Mouse (Mus musculus) gastrocnemius, adult 2 months (tissue): ENCODE measurements around the gene Scrg1. TPM values are rescaled to one million over a fixed set of nuclear protein-coding genes. Genes with fewer than 3 reads are reported as not detected.
"Not testable (repeated sequence)": the region's sequence is repeated elsewhere in the genome, so short reads cannot be mapped to it uniquely, and the experiment has no call there.

Experiments
- DNase-seq: peaks from one replicate; pipeline ENCODE4 v3.0.0; 2022
- H3K27ac ChIP-seq: fragments of 200-600 bp; 2 replicates; pipeline ENCODE4 v1.8.1; 2022; ENCODE audit warnings: mild to moderate bottlenecking
- H3K4me3 ChIP-seq: fragments of 200-600 bp; 2 replicates; pipeline ENCODE4 v1.8.1; 2022; ENCODE audit warnings: mild to moderate bottlenecking, moderate library complexity
- CTCF ChIP-seq: fragments of 200-600 bp; IDR thresholded peaks from 2 replicates; pipeline ENCODE4 v1.8.1; 2022; ENCODE audit warnings: antibody characterized with exemption, mild to moderate bottlenecking, moderate library complexity
- intact Hi-C: fragments of 180-260 bp; cut with DNase I; formaldehyde crosslinking; loops from one replicate; pipeline ENCODE4 v1.15.1; 2025
- long read RNA-seq, 2 experiments: library from polyadenylated mRNA; stranded (forward); transcript quantifications; one replicate each; pipeline ENCODE4 v2.0.0; 2021
- total RNA-seq, 2 experiments: library from RNA; stranded (reverse); gene quantifications; 2 replicates each; pipeline ENCODE4 v1.2.3; 2021

Gene Scrg1
- total RNA-seq, result not detected
- long read RNA-seq, experiment 1, result 0 reads
- long read RNA-seq, experiment 2, result 0 reads

DNA sequence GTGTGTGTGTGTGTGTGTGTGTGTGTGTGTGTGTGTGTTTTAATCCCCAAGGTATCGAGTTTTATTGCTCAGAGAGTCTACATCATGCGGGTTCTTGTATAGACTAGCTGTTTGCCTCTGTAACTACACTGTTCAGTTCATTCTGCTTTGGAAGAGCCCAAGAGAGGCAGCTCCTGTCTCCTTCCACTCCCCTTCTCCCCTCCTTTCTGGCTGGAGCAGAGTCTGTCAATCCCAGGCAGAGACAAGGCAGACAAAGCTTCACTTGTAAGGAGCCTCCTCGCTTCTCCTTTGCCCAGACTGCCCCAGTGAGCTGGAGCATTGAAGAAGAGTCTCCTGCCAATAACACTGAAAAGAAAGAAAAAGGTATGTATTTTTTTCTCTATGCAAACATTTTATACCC is at the start of gene Scrg1:
TSS of gene Scrg1 (plus strand) at position 159 of the 400 bp plus-strand sequence.
- Histone ChIP-seq H3K27ac (no peak within 1 kb of the TSS), H3K4me3 (no peak within 1 kb of the TSS)
- DNase-seq, result no peak
- TF ChIP-seq CTCF, result no peak
- intact Hi-C loops, result no loop called here

GRCm38 (mm10) chr8:57406366-57406765 is 49.4 kb upstream of the Scrg1 start:
- no peak overlapping the region for H3K4me3 ChIP-seq
- intact Hi-C loops, result no loop called here
- no peak for TF ChIP-seq CTCF

DNA sequence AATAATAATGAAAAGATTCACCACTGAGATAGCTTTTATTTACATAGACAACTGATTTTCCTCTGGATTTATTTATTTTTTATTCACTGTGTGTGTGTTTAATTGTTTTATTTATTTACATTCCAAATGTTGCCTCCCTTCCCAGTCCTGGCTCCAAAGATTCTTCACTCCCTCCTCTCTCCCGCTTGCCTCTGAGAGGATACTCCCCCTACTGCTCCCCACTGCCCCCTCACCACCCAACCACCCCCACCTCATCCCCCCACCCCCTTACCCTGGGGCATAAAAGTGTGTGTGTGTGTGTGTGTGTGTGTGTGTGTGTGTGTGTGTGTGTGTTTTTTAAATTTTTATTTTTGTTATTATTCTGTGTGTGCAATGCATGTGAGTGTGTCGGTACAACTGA is 46.4 kb upstream of the Scrg1 start:
- TF ChIP-seq CTCF, result no peak
- H3K27ac ChIP-seq, result no peak overlapping the region
- no peak for DNase-seq
- H3K4me3 ChIP-seq, result no peak overlapping the region
- intact Hi-C loops, result no loop called here

More at GRCm38 (mm10) chr8:57406366-57406765, 49.4 kb upstream of the Scrg1 start:
- no peak for DNase-seq
- H3K27ac ChIP-seq, result no peak overlapping the region

DNA sequence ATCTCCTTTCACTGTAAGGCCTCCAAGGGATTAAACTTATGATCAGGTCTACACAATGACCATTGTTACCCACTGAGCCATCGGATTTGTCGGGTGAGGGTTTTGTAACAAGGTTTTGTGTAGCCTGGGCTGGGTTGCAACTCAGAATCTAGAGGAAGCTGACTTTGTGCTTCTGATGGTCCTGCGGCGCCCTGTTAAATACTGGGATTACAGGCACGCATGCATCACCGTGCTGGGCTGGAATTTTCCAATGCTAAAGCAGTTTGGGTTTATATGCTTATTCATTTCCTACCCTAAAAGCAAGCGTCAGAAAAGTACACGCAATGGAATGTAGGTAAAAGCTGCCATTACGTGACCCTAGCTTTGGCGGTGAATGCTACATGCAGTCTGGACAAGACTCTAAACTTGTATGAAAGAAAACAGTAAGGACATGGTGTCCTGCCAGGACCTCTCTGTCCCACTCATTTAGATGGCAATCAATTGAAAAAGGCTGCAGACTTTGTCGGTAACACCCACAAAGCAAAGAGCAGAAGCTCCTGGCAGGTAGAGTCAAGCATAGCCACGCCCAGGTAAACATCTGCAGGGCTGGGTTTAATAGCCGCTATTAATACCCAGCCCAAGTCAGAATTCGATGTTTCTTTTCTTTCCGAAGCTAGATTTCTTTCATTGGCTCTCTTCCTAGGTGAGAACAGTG is 45.8 kb upstream of the Scrg1 start:
- H3K27ac ChIP-seq, result no peak overlapping the region
- peak overlapping the region; percentile 7; the same call in 1 of the 2 replicates for H3K4me3 ChIP-seq
- DNase-seq, result no peak
- intact Hi-C loops, result no loop called here
- TF ChIP-seq CTCF, result no peak

- no peak for TF ChIP-seq CTCF
- DNase-seq, result no peak
- H3K27ac ChIP-seq, result no peak overlapping the region
- intact Hi-C loops, result no loop called here
- peak overlapping the region; percentile 7; the same call in 1 of the 2 replicates for H3K4me3 ChIP-seq
Measured at GRCm38 (mm10) chr8:57410473-57410863, 45.3 kb upstream of the Scrg1 start.

- DNase-seq, result no peak
- TF ChIP-seq CTCF, result no peak
- intact Hi-C loops, result no loop called here
- Histone ChIP-seq H3K4me3 (no peak overlapping the region), H3K27ac (no peak overlapping the region)
Measured at GRCm38 (mm10) chr8:57411366-57411765, 44.4 kb upstream of the Scrg1 start.

DNA sequence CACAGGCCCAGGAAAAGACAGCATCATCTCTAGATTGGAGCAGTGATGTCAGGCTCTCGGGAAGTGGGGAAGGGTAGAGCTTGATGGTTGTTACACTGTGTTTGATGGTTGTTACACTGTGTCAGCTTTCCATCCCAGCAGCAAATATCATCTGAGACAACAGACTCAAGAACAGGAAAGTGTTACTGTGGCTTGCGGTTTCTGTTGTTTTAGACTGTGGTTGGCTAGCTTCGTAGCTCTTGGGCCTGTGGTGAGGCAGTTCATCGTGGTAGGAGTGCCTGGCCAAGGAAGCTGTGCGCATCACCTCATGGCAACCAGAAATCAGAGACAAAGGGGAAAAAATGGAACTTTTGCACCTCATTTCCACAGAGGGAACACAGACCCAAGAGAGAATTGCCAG is 38.9 kb upstream of the Scrg1 start:
- DNase-seq, result no peak
- H3K27ac ChIP-seq, result no peak overlapping the region
- no peak for TF ChIP-seq CTCF
- intact Hi-C loops, result no loop called here
- H3K4me3 ChIP-seq, result no peak overlapping the region

- Histone ChIP-seq H3K4me3 (no peak overlapping the region), H3K27ac (no peak overlapping the region)
- peak; percentile 50 for TF ChIP-seq CTCF
- DNase-seq, result no peak
- intact Hi-C loops, result no loop called here
Measured at GRCm38 (mm10) chr8:57426074-57426473, 29.6 kb upstream of the Scrg1 start.

DNA sequence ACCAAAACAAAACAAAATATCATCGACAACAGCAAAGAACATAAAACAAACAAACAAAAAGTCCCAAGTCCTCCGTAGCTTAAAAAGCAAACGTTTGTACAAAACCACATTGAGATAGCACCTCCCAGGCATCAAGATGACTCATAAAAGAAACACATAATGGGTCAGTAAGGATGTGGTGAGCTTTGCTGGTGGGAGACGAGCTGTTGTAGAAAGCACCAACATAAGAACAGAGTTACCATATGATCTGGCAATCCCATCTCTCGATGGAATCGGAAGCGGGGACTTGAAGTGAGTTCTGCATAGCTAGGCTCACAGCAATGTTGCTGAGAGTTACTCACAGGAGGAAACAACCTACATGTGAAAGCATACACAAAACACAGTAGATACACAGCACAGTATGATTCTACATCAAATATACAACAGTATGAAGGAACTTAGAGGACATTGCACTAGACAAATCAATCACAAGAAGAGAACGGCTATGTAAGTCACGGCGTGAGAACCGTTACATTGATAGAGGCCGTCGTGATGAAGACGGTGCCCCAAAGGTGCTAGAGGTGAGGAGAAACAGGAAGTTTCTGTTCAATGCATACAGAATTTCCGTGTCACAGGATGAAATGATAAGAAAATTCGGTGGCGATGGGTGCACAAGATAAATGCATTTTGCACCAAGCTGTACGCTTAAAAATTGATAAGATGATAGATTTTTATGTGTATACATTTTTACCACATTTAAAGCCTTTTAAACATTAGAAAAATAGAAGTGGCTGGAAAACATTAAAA is 27.9 kb upstream of the Scrg1 start:
- intact Hi-C loops, result loop anchor here (2.0 kb wide), 1 partner anchor 371 kb away; no protein-coding TSS in a partner anchor
- no peak for DNase-seq
- no peak for TF ChIP-seq CTCF
- H3K4me3 ChIP-seq, result no peak overlapping the region
- H3K27ac ChIP-seq, result no peak overlapping the region

- no peak overlapping the region for H3K4me3 ChIP-seq
- no peak overlapping the region for H3K27ac ChIP-seq
- TF ChIP-seq CTCF, result no peak
- DNase-seq, result no peak
- intact Hi-C loops, result loop anchor here (2.0 kb wide), 1 partner anchor 370 kb away; no protein-coding TSS in a partner anchor
Measured at GRCm38 (mm10) chr8:57428566-57428965, 27.2 kb upstream of the Scrg1 start.

- peak; percentile 75 for DNase-seq
- peak overlapping the region; percentile 12; the same call in 1 of the 2 replicates for H3K27ac ChIP-seq
- H3K4me3 ChIP-seq, result peak overlapping the region; percentile 24; the same call in 1 of the 2 replicates
- TF ChIP-seq CTCF, result peak; percentile 89
- intact Hi-C loops, result loop anchor here (1.0 to 2.0 kb wide), 2 partner anchors 102 to 369 kb away; no protein-coding TSS in a partner anchor
Measured at GRCm38 (mm10) chr8:57429166-57429887, 26.4 kb upstream of the Scrg1 start.

- DNase-seq, result not testable (repeated sequence)
- intact Hi-C loops, result loop anchor here (1.0 to 2.0 kb wide), 3 partner anchors 39 to 369 kb away; no protein-coding TSS in a partner anchor
Measured at GRCm38 (mm10) chr8:57429888-57430274, 25.8 kb upstream of the Scrg1 start.

More at GRCm38 (mm10) chr8:57429888-57430274, 25.8 kb upstream of the Scrg1 start:
- not testable (repeated sequence) for H3K27ac ChIP-seq, H3K4me3 ChIP-seq
